8 mouse cellular contexts compared by ENCODE assay signal in the genomic region with DNA sequence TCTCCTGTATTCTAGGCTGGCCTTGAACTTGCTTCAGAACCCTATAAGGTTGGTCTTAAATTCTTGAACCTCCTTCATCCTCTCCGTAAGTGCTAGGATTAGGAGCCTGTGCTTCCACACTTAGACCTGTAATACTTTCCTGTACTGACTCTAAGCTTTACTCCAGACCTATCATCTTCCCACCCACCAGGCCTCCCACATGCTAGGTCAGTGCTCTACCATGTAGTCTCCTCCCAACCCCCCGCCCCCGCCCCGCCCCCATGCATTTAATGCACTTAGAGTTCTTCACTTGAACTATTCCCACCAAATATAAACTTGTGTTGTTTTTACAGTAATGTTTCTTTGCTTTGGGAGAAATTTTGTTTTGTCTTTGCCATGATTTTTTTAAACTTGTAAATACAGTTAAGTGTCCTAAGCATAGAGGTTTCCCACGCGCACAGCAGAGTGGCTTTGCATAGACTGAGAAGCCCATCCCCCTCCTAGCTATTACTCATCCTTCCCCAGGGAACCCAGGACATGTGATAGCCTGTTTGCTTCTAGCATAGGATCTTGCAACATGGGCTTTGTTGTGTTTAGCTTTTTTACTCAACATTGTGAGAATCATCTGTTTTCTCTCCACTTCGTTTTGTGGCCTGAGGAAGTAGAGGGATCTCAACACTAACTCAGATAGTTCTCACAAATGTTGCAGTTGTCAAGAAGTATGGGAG. TPM values are rescaled to one million over a fixed set of nuclear protein-coding genes. Genes with fewer than 3 reads are reported as not detected.
A peak's percentile ranks its signal among the peaks of the same experiment; 100 is the strongest.
DNase-seq lines count a peak whose midpoint lies in the region; ATAC-seq lines count a peak whose summit lies in the region.

No protein-coding gene starts in this region.

- peaks cover 13% of the 10 kb centered on the region for H3K4me1 ChIP-seq in forebrain, embryonic 16.5 days (replicated peaks; ENCODE audit: control insufficient read depth, insufficient read depth, low read length)
- H3K4me1 ChIP-seq in forebrain, embryonic 11.5 days (replicated peaks; ENCODE audit: control insufficient read depth, insufficient read depth, low read length), result peaks cover 5% of the 10 kb centered on the region; the same call in 1 of the 2 replicates
- H3K4me1 ChIP-seq in embryonic facial prominence, embryonic 12.5 days, result peaks cover 16% of the 10 kb centered on the region

- 91% methylated on average over 7 of the region's 7 CpGs for WGBS in forebrain, embryonic 16.5 days
- WGBS in forebrain, embryonic 11.5 days, result 79% methylated on average over 7 of the region's 7 CpGs
- 74% methylated on average over 7 of the region's 7 CpGs for WGBS in embryonic facial prominence, embryonic 12.5 days

- H3K27ac ChIP-seq in forebrain, embryonic 16.5 days (ENCODE audit: low read length), result no peak overlapping the region
- no peak overlapping the region for H3K27ac ChIP-seq in forebrain, embryonic 11.5 days (ENCODE audit: low read depth, low read length)
- H3K27ac ChIP-seq in embryonic facial prominence, embryonic 12.5 days, result no peak overlapping the region

- DNase-seq in forebrain, embryonic 11.5 days (ENCODE audit: low spot score), result no peak
- peak; percentile 34 to 54 for DNase-seq in B cell, adult 2 months
- peak; percentile 49 to 53 for DNase-seq in heart, postnatal 36 days
- peak; percentile 28 for DNase-seq in lung, postnatal 14 days
- DNase-seq in cerebellum, adult 18-20 months, result no peak
- no peak for DNase-seq in left cerebral cortex, adult 8-10 months (ENCODE audit: low spot score in 2 of 2)

- no peak overlapping the region for H3K9ac ChIP-seq in forebrain, embryonic 16.5 days (replicated peaks; ENCODE audit: low read depth, low read length)
- H3K9ac ChIP-seq in forebrain, embryonic 11.5 days (ENCODE audit: low read length), result no peak overlapping the region
- no peak overlapping the region for H3K9ac ChIP-seq in embryonic facial prominence, embryonic 12.5 days

- H3K4me2 ChIP-seq in forebrain, embryonic 16.5 days (ENCODE audit: low read length), result no peak overlapping the region
- H3K4me2 ChIP-seq in forebrain, embryonic 11.5 days (ENCODE audit: low read depth, low read length, severe bottlenecking), result no peak overlapping the region
- H3K4me2 ChIP-seq in embryonic facial prominence, embryonic 12.5 days (replicated peaks), result no peak overlapping the region

- intact Hi-C loops in heart, postnatal 36 days (cut with DNase I), result no loop called here

- H3K9me3 ChIP-seq in forebrain, embryonic 16.5 days (ENCODE audit: control insufficient read depth, low read length), result no peaks in the 10 kb centered on the region
- H3K9me3 ChIP-seq in forebrain, embryonic 11.5 days (ENCODE audit: control insufficient read depth, low read length), result no peaks in the 10 kb centered on the region
- H3K9me3 ChIP-seq in embryonic facial prominence, embryonic 12.5 days, result no peaks in the 10 kb centered on the region

- no peaks in the 10 kb centered on the region for H3K36me3 ChIP-seq in forebrain, embryonic 16.5 days (ENCODE audit: control insufficient read depth, insufficient read depth)
- H3K36me3 ChIP-seq in forebrain, embryonic 11.5 days (ENCODE audit: control insufficient read depth, insufficient read depth, low read length), result no peaks in the 10 kb centered on the region
- H3K36me3 ChIP-seq in embryonic facial prominence, embryonic 12.5 days, result no peaks in the 10 kb centered on the region

- H3K27me3 ChIP-seq in forebrain, embryonic 16.5 days (replicated peaks; ENCODE audit: control insufficient read depth, insufficient read depth, low read length), result no peaks in the 10 kb centered on the region
- no peaks in the 10 kb centered on the region for H3K27me3 ChIP-seq in forebrain, embryonic 11.5 days (ENCODE audit: control insufficient read depth, insufficient read depth, low read length)
- no peaks in the 10 kb centered on the region for H3K27me3 ChIP-seq in embryonic facial prominence, embryonic 12.5 days

- H3K4me3 ChIP-seq in forebrain, embryonic 16.5 days (replicated peaks; ENCODE audit: low read length), result no peak overlapping the region
- H3K4me3 ChIP-seq in forebrain, embryonic 11.5 days (ENCODE audit: low read depth, low read length), result no peak overlapping the region
- no peak overlapping the region for H3K4me3 ChIP-seq in embryonic facial prominence, embryonic 12.5 days

- peak; percentile 21; the same call in 1 of the 2 replicates for ATAC-seq in forebrain, embryonic 16.5 days
- no peak for ATAC-seq in forebrain, embryonic 11.5 days (replicated peaks; ENCODE audit: low FRiP score)
- ATAC-seq in embryonic facial prominence, embryonic 12.5 days (ENCODE audit: insufficient number of reproducible peaks, insufficient read depth, low FRiP score, low TSS enrichment), result 0 out of 2 replicates have a peak, but pooled peaks have one; percentile 10

RNA-seq across cellular contexts. Expression of gene Zzz3, which starts 6.8 kb away (rescaled TPM):
- polyA plus RNA-seq in forebrain, embryonic 16.5 days (2015; fragmentation: Nextera tagmentation; extraction: Ambion mirVana), result 32.8 and 40.6 TPM in 2 replicates
- 61.4 and 64.8 TPM in 2 replicates for polyA plus RNA-seq in forebrain, embryonic 11.5 days (2014; fragmentation: Nextera tagmentation; extraction: Ambion mirVana)
- 55.9 and 58.4 TPM in 2 replicates for polyA plus RNA-seq in embryonic facial prominence, embryonic 12.5 days (2016; fragmentation: Nextera tagmentation; extraction: Ambion mirVana)
- total RNA-seq in heart, postnatal 36 days (2021), result 10 to 100 TPM; 20.5 to 24.1 TPM
- 10 to 100 TPM; 48.1 to 52.1 (median 49.2) TPM for total RNA-seq in left cerebral cortex, adult 8-10 months (2022)

RNA-seq across cellular contexts. Expression of gene Usp33, which starts 55.8 kb away (rescaled TPM):
- 107 and 109 TPM in 2 replicates for polyA plus RNA-seq in forebrain, embryonic 16.5 days (2015; fragmentation: Nextera tagmentation; extraction: Ambion mirVana)
- 60.8 and 62.6 TPM in 2 replicates for polyA plus RNA-seq in forebrain, embryonic 11.5 days (2014; fragmentation: Nextera tagmentation; extraction: Ambion mirVana)
- polyA plus RNA-seq in embryonic facial prominence, embryonic 12.5 days (2016; fragmentation: Nextera tagmentation; extraction: Ambion mirVana), result 51.1 and 56.7 TPM in 2 replicates
- 10 to 100 TPM; 26.3 to 26.4 TPM for total RNA-seq in heart, postnatal 36 days (2021)
- total RNA-seq in left cerebral cortex, adult 8-10 months (2022), result 100 to 1,000 TPM; 129 to 150 (median 142) TPM

Comparison
In these comparisons a context has a peak if more than half of its experiments do, and no peak if none do; other contexts are left out.
1. DNase-seq: peak in B cell, adult 2 months (2 of 2), heart, postnatal 36 days (2 of 2) and lung, postnatal 14 days (single experiment); none in forebrain, embryonic 11.5 days (single experiment), cerebellum, adult 18-20 months (0 of 2) and left cerebral cortex, adult 8-10 months (0 of 2).